Mouse (Mus musculus): ENCODE data around the gene C2cd2.

- TF ChIP-seq CTCF (IDR thresholded peaks at IDR 0.05; ENCODE audit: extremely low read depth, insufficient read depth, insufficient read length, insufficient replicate concordance) (no peak), POLR2A (IDR thresholded peaks at IDR 0.05; ENCODE audit: low read depth, low read length) (no peak)
These were observed 12.3 kb downstream of the C2cd2 start for GRCm38 (mm10) chr16:97950061-97950460.

Data from spleen, adult 2 months (tissue).